Mouse (Mus musculus) neural tube, embryonic 11.5 days (tissue): Measurements from ENCODE around the gene Xlr5c. TPM values are rescaled to one million over a fixed set of nuclear protein-coding genes. Genes with fewer than 3 reads are reported as not detected.
"Not testable (repeated sequence)": the region's sequence is repeated elsewhere in the genome, so short reads cannot be mapped to it uniquely, and the experiment has no call there.

Source experiments
- ATAC-seq: fragments of 200-750 bp; cut with Nextera tagmentation; 2 replicates; pipeline ENCODE4 v1.8.0; 2017; ENCODE audit warnings: moderate number of reproducible peaks, mild to moderate bottlenecking, moderate TSS enrichment, moderate library complexity; ENCODE audit not compliant: insufficient read depth, low FRiP score, low TSS enrichment
- DNase-seq: peaks from one replicate; pipeline ENCODE4 v3.0.0-alpha.2; 2015; ENCODE audit warnings: low spot score
- H3K27ac ChIP-seq: fragments of 300-500 bp; sonication (generic); 2 replicates; pipeline ENCODE4 v1.5.1; 2014; ENCODE audit warnings: low read depth, mild to moderate bottlenecking, low read length
- H3K27me3 ChIP-seq: fragments of 300-500 bp; sonication (generic); 2 replicates; pipeline ENCODE4 v1.6.1; 2014; ENCODE audit warnings: mild to moderate bottlenecking, low read length, mixed read lengths; ENCODE audit not compliant: control insufficient read depth, insufficient read depth
- H3K36me3 ChIP-seq: fragments of 300-500 bp; sonication (generic); 2 replicates; pipeline ENCODE4 v1.6.1; 2014; ENCODE audit warnings: mild to moderate bottlenecking, low read length, moderate library complexity, mixed read lengths; ENCODE audit not compliant: control insufficient read depth, insufficient read depth
- H3K4me1 ChIP-seq: fragments of 300-500 bp; sonication (generic); 2 replicates; pipeline ENCODE4 v1.6.1; 2014; ENCODE audit warnings: low read length, mixed read lengths; ENCODE audit not compliant: control insufficient read depth, insufficient read depth
- H3K4me2 ChIP-seq: fragments of 300-500 bp; sonication (generic); 2 replicates; pipeline ENCODE4 v1.6.1; 2014; ENCODE audit warnings: low read depth, mild to moderate bottlenecking, moderate library complexity
- H3K4me3 ChIP-seq: fragments of 300-500 bp; sonication (generic); 2 replicates; pipeline ENCODE4 v1.5.1; 2014; ENCODE audit warnings: low read depth, low read length
- H3K9ac ChIP-seq: fragments of 300-500 bp; sonication (generic); 2 replicates; pipeline ENCODE4 v1.6.1; 2014; ENCODE audit warnings: mild to moderate bottlenecking, low read length
- H3K9me3 ChIP-seq: fragments of 300-500 bp; sonication (generic); 2 replicates; pipeline ENCODE4 v1.6.1; 2016; ENCODE audit warnings: low read length; ENCODE audit not compliant: control insufficient read depth
- WGBS: fragments of 180-500 bp; shearing (Covaris S2); extraction: QIAGEN DNeasy Blood & Tissue Kit; methylation state at CpG from one replicate; pipeline ENCODE4 v1.1.7; 2014; 5-methylcytosine and 5-hydroxymethylcytosine counted together
- polyA plus RNA-seq: library from polyadenylated mRNA; unstranded; fragments of >200 nt; fragmentation: Nextera tagmentation; extraction: Ambion mirVana; gene quantifications from 2 replicates; pipeline ENCODE4 v1.2.1, GENCODE M21; 2014

Xlr5c gene
- not detected in 2 replicates for polyA plus RNA-seq

GRCm38 (mm10) chrX:73292876-73293275, at the start of gene Xlr5c, which contains the start of gene Xlr5a:
Gene Xlr5c, minus strand, starts transcription at chrX:73292976.
Gene Xlr5a, minus strand, starts transcription at chrX:73292976.
- not testable (repeated sequence) for DNase-seq, H3K36me3 ChIP-seq, H3K4me2 ChIP-seq, ATAC-seq, H3K4me1 ChIP-seq, H3K27me3 ChIP-seq, H3K27ac ChIP-seq, H3K4me3 ChIP-seq, H3K9ac ChIP-seq, H3K9me3 ChIP-seq
- WGBS: 93% methylated on average over 9 of the region's 17 CpGs

- no peaks in the 10 kb centered on the region for H3K9me3 ChIP-seq
- ATAC-seq (peak; percentile 87), DNase-seq (peak; percentile 81)
- H3K36me3 ChIP-seq: no peaks in the 10 kb centered on the region
- peak within 1 kb of the TSS; percentile 53 for H3K4me3 ChIP-seq
- H3K4me2 ChIP-seq: peak within 1 kb of the TSS; percentile 53
- 0 out of 2 replicates have a peak within 1 kb of the TSS, but pooled peaks have one; percentile 63 for H3K27ac ChIP-seq
- peak within 1 kb of the TSS; percentile 77 for H3K9ac ChIP-seq
- H3K4me1 ChIP-seq: no peaks in the 10 kb centered on the region
- 15% methylated on average over 37 of the region's 37 CpGs for WGBS
- no peaks in the 10 kb centered on the region for H3K27me3 ChIP-seq
Measured at GRCm38 (mm10) chrX:73342483-73342895, 49.7 kb upstream of the Xlr5c start, which contains the start of gene Zfp275. Gene Zfp275, plus strand, starts transcription at chrX:73342621.

GRCm38 (mm10) chrX:73342068-73342467, 49.3 kb upstream of the Xlr5c start:
- Histone ChIP-seq H3K4me1 (no peaks in the 10 kb centered on the region), H3K27me3 (no peaks in the 10 kb centered on the region), H3K4me3 (peak overlapping the region; percentile 53), H3K36me3 (no peaks in the 10 kb centered on the region), H3K27ac (no peak overlapping the region), H3K9ac (no peak overlapping the region; the same call in 1 of the 2 replicates), H3K4me2 (peak overlapping the region; percentile 53), H3K9me3 (no peaks in the 10 kb centered on the region)
- 0 out of 2 replicates have a peak, but pooled peaks have one; percentile 48 for ATAC-seq
- DNase-seq: no peak
- WGBS: 27% methylated on average over 3 of the region's 3 CpGs

GRCm38 (mm10) chrX:73341473-73341872, 48.7 kb upstream of the Xlr5c start:
- WGBS: 70% methylated on average over 1 of the region's 1 CpGs
- Histone ChIP-seq H3K9ac (no peak overlapping the region), H3K4me2 (no peak overlapping the region)

GRCm38 (mm10) chrX:73336740-73337139, 44.0 kb upstream of the Xlr5c start, which contains the start of gene Gm45015:
Gene Gm45015, minus strand, starts transcription at chrX:73336840.
- no peak within 1 kb of the TSS for H3K27ac ChIP-seq
- ATAC-seq (no peak), DNase-seq (no peak)
- no peaks in the 10 kb centered on the region for H3K4me1 ChIP-seq
- H3K4me2 ChIP-seq: no peak within 1 kb of the TSS
- no peaks in the 10 kb centered on the region for H3K9me3 ChIP-seq
- H3K4me3 ChIP-seq: no peak within 1 kb of the TSS
- no peaks in the 10 kb centered on the region for H3K27me3 ChIP-seq
- no peak within 1 kb of the TSS for H3K9ac ChIP-seq
- 80% methylated on average over 4 of the region's 4 CpGs for WGBS
- H3K36me3 ChIP-seq: no peaks in the 10 kb centered on the region

More at GRCm38 (mm10) chrX:73341473-73341872, 48.7 kb upstream of the Xlr5c start:
- Histone ChIP-seq H3K9me3 (no peaks in the 10 kb centered on the region), H3K27me3 (no peaks in the 10 kb centered on the region), H3K36me3 (no peaks in the 10 kb centered on the region), H3K4me3 (no peak overlapping the region), H3K4me1 (no peaks in the 10 kb centered on the region), H3K27ac (no peak overlapping the region)
- DNase-seq: no peak
- ATAC-seq: no peak

GRCm38 (mm10) chrX:73333548-73333947, 40.8 kb upstream of the Xlr5c start:
- Histone ChIP-seq H3K4me1 (no peaks in the 10 kb centered on the region), H3K9ac (no peak overlapping the region), H3K9me3 (no peaks in the 10 kb centered on the region), H3K4me3 (no peak overlapping the region), H3K4me2 (no peak overlapping the region), H3K36me3 (no peaks in the 10 kb centered on the region), H3K27me3 (no peaks in the 10 kb centered on the region), H3K27ac (no peak overlapping the region)
- DNase-seq (no peak), ATAC-seq (no peak)

- no peak overlapping the region for H3K4me3 ChIP-seq
Measured at GRCm38 (mm10) chrX:73327215-73327614, 34.4 kb upstream of the Xlr5c start.

GRCm38 (mm10) chrX:73321029-73321428, 28.3 kb upstream of the Xlr5c start:
- Histone ChIP-seq H3K9ac (no peak overlapping the region), H3K9me3 (no peaks in the 10 kb centered on the region), H3K4me2 (no peak overlapping the region), H3K4me1 (no peaks in the 10 kb centered on the region), H3K36me3 (no peaks in the 10 kb centered on the region), H3K4me3 (no peak overlapping the region), H3K27ac (no peak overlapping the region), H3K27me3 (no peaks in the 10 kb centered on the region)
- 87% methylated on average over 3 of the region's 3 CpGs for WGBS
- ATAC-seq (no peak), DNase-seq (no peak)

More at GRCm38 (mm10) chrX:73327215-73327614, 34.4 kb upstream of the Xlr5c start:
- Histone ChIP-seq H3K4me2 (no peak overlapping the region), H3K27ac (no peak overlapping the region), H3K36me3 (no peaks in the 10 kb centered on the region), H3K9ac (no peak overlapping the region), H3K9me3 (no peaks in the 10 kb centered on the region), H3K4me1 (no peaks in the 10 kb centered on the region), H3K27me3 (no peaks in the 10 kb centered on the region)
- no peak for DNase-seq
- WGBS: 71% methylated on average over 2 of the region's 2 CpGs
- ATAC-seq: no peak

- ATAC-seq: no peak
- Histone ChIP-seq H3K9me3 (no peaks in the 10 kb centered on the region), H3K9ac (no peak overlapping the region), H3K4me1 (no peaks in the 10 kb centered on the region), H3K4me3 (no peak overlapping the region), H3K27ac (no peak overlapping the region), H3K36me3 (no peaks in the 10 kb centered on the region), H3K27me3 (no peaks in the 10 kb centered on the region), H3K4me2 (no peak overlapping the region)
- WGBS: 63% methylated on average over 3 of the region's 3 CpGs
- DNase-seq: no peak
Measured at GRCm38 (mm10) chrX:73312522-73312921, 19.7 kb upstream of the Xlr5c start.
